Mouse (Mus musculus) limb, embryonic 14.5 days (tissue): ENCODE measurements around the gene E030018B13Rik. TPM values are rescaled to one million over a fixed set of nuclear protein-coding genes. Genes with fewer than 3 reads are reported as not detected.
A peak's percentile ranks its signal among the peaks of the same experiment; 100 is the strongest.

ENCODE experiments used
- ATAC-seq: fragments of 200-750 bp; cut with Nextera tagmentation; 2 replicates; pipeline ENCODE4 v1.8.0; 2017; ENCODE audit warnings: low read depth, moderate number of reproducible peaks, moderate TSS enrichment; ENCODE audit not compliant: low FRiP score
- DNase-seq: peaks from one replicate; pipeline ENCODE4 v3.0.0-alpha.2; 2015; ENCODE audit warnings: low spot score
- H3K27ac ChIP-seq: fragments of 300-500 bp; sonication (generic); replicated peaks from 2 replicates; pipeline ENCODE4 v1.5.1; 2014; ENCODE audit warnings: low read depth, mild to moderate bottlenecking, low read length, moderate library complexity, mixed read lengths
- H3K27me3 ChIP-seq: fragments of 300-500 bp; sonication (generic); 2 replicates; pipeline ENCODE4 v1.6.1; 2014; ENCODE audit warnings: low read length, mixed read lengths; ENCODE audit not compliant: control insufficient read depth, insufficient read depth
- H3K36me3 ChIP-seq: fragments of 300-500 bp; sonication (generic); 2 replicates; pipeline ENCODE4 v1.6.1; 2014; ENCODE audit warnings: mild to moderate bottlenecking, low read length, moderate library complexity, mixed read lengths; ENCODE audit not compliant: control insufficient read depth, insufficient read depth
- H3K4me1 ChIP-seq: fragments of 300-500 bp; sonication (generic); 2 replicates; pipeline ENCODE4 v1.6.1; 2014; ENCODE audit warnings: antibody characterized with exemption, low read length, mixed read lengths; ENCODE audit not compliant: control insufficient read depth, insufficient read depth
- H3K4me2 ChIP-seq: fragments of 300-500 bp; sonication (generic); replicated peaks from 2 replicates; pipeline ENCODE4 v1.6.1; 2014; ENCODE audit warnings: low read depth, mild to moderate bottlenecking, low read length, moderate library complexity; ENCODE audit not compliant: severe bottlenecking
- H3K4me3 ChIP-seq: fragments of 300-500 bp; sonication (generic); replicated peaks from 2 replicates; pipeline ENCODE4 v1.5.1; 2014; ENCODE audit warnings: low read length
- H3K9ac ChIP-seq: fragments of 300-500 bp; sonication (generic); 2 replicates; pipeline ENCODE4 v1.6.1; 2014; ENCODE audit warnings: mild to moderate bottlenecking, low read depth, low read length, moderate library complexity; ENCODE audit not compliant: severe bottlenecking
- H3K9me3 ChIP-seq: fragments of 300-500 bp; sonication (generic); 2 replicates; pipeline ENCODE4 v1.6.1; 2016; ENCODE audit warnings: low read length; ENCODE audit not compliant: control insufficient read depth
- POLR2A ChIP-seq: fragments of 200-500 bp; IDR thresholded peaks from 2 replicates; pipeline ENCODE4 v1.8.0; 2012; ENCODE audit warnings: inconsistent platforms, mild to moderate bottlenecking, moderate library complexity, borderline replicate concordance; ENCODE audit not compliant: insufficient read depth, insufficient read length; ENCODE audit errors: extremely low read depth
- WGBS: fragments of 180-500 bp; shearing (Covaris S2); extraction: QIAGEN DNeasy Blood & Tissue Kit; methylation state at CpG from one replicate; pipeline ENCODE4 v1.1.7; 2014; 5-methylcytosine and 5-hydroxymethylcytosine counted together
- polyA plus RNA-seq, 2 experiments: library from polyadenylated mRNA; depleted of rRNA in 1 of 2; stranded (reverse) in 1 of 2; unstranded in 1 of 2; fragments of >200 nt; fragmentation: Nextera tagmentation in 1 of 2; extraction: Ambion mirVana in 1 of 2; gene quantifications; 2 replicates each; pipeline versions ENCODE4 v1.2.1 to v1.2.3; 2012 to 2014

Gene E030018B13Rik
- polyA plus RNA-seq, 2 experiments: not detected

DNA sequence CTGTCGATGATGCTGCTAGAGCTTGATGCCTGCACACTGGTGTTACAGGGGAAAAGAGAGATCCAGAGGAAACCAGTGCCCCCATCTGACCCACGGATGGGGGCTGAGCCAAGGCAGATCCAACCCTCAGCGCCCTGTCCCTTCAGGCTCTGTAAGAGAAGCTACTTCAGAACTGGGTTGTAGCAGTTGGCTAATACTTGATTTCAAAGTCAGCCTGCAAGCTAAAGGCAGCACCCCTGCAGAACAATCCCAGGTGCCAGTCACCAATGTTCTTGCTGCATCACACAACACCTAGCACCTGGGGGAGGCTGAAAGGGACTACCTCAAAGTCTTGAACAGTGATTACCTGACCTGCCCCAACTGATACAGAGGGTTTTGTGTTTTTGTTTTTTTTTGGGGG lies 14.7 kb upstream of the E030018B13Rik start:
- Histone ChIP-seq H3K27me3 (no peaks in the 10 kb centered on the region), H3K4me2 (no peak overlapping the region), H3K27ac (no peak overlapping the region), H3K9ac (no peak overlapping the region), H3K4me1 (peaks cover 10% of the 10 kb centered on the region), H3K9me3 (no peaks in the 10 kb centered on the region), H3K4me3 (no peak overlapping the region), H3K36me3 (no peaks in the 10 kb centered on the region)
- 70% methylated on average over 3 of the region's 3 CpGs for WGBS
- TF ChIP-seq POLR2A: no peak
- DNase-seq (no peak), ATAC-seq (no peak)

DNA sequence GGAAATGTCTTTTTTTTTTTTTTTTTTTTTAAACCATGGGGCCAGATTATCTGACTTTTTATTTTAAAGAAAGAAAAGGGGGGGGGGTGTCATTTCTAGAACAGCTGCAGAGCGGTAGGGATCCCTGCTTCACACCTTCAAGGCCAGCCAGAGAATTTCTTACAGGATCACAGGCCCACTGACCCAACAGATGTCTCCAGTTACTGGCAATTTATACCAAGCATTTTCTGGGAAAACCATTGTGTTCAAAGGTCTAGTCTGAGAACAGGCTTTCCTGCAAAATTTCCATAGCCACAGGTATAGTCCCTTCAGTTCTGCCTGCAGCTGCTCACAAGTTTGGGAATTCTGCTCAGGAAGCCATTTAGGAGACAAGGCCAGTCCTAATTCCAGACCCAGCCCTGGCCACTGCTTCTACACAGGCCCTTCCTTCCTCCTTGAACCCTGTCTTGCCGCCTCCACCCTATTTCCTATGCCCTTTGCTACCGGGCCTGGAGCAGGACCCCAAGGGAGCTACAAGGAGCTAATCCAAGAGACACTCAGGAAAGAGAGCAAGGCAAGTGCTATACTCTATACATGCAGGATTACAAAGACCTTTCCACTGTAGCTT lies 13.9 kb upstream of the E030018B13Rik start:
- no peak overlapping the region for H3K4me3 ChIP-seq
- WGBS: 22% methylated on average over 3 of the region's 3 CpGs
- no peak for TF ChIP-seq POLR2A
- peak overlapping the region; percentile 63 for H3K27ac ChIP-seq
- H3K4me1 ChIP-seq: peaks cover 4% of the 10 kb centered on the region
- H3K9me3 ChIP-seq: no peaks in the 10 kb centered on the region
- DNase-seq (no peak), ATAC-seq (no peak)
- no peaks in the 10 kb centered on the region for H3K27me3 ChIP-seq
- H3K36me3 ChIP-seq: no peaks in the 10 kb centered on the region
- no peak overlapping the region for H3K4me2 ChIP-seq
- no peak overlapping the region for H3K9ac ChIP-seq

DNA sequence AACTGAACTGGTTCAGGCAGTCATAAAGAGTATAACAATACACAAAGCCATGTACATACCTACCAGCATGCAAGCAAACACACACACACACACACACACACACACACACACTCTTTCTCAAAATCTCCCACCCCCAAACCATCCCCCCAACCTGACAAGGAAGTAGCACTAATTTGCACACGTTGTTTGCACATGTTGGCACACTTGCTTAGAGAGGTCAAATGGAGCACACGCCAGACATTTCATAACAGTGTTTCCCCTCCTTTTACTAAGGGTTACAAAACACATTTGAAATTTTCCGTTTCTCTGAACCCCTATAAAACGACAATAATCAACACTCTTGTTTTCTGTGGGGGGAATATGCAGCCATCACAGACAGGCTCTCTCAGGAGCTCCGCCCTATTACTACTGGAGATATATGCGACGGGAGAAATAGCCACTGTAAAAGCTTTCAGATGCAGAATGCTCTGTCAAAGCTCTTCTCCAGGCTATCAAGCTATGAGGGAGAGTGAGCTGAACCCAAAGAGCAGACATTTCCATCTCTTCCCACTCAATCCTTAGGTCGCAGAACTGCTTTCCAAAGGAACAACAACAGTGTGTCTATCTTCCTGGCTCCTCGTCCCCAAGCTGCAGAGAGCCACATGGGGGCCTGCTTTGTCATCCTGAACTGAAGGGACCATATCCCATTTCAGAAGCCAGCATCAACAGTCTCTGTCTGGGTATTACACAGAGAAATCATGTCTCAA lies 12.8 kb upstream of the E030018B13Rik start:
- ATAC-seq: no peak
- H3K9ac ChIP-seq: no peak overlapping the region
- peaks cover 11% of the 10 kb centered on the region for H3K4me1 ChIP-seq
- H3K27me3 ChIP-seq: no peaks in the 10 kb centered on the region
- no peak overlapping the region for H3K4me2 ChIP-seq
- TF ChIP-seq POLR2A: no peak
- H3K9me3 ChIP-seq: no peaks in the 10 kb centered on the region
- H3K36me3 ChIP-seq: no peaks in the 10 kb centered on the region
- no peak overlapping the region for H3K4me3 ChIP-seq
- WGBS: 49% methylated on average over 9 of the region's 9 CpGs
- DNase-seq: no peak
- H3K27ac ChIP-seq: peak overlapping the region; percentile 63; the same call in 1 of the 2 replicates

DNA sequence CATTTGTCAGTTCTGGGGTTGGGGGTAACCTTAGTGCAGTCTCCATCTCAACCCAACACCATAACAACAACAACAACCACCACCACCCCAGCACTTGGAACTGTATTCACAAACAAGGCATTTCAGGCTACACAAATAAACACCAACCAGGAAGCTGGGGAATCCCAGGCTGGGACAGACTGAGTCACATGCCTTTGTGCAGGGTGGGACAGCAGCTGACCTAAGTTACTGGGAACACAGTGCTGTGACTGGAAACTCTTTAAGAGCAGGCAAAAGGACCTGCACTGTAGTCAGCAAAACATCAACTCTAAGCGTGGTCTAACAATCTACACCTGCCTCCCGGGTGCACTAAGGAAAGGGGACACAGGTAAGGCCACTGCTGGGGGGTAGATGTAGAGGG lies 11.5 kb upstream of the E030018B13Rik start:
- DNase-seq (no peak), ATAC-seq (no peak)
- Histone ChIP-seq H3K27ac (no peak overlapping the region), H3K4me2 (no peak overlapping the region), H3K27me3 (no peaks in the 10 kb centered on the region), H3K9ac (no peak overlapping the region), H3K36me3 (no peaks in the 10 kb centered on the region), H3K4me3 (no peak overlapping the region), H3K9me3 (no peaks in the 10 kb centered on the region), H3K4me1 (peaks cover 17% of the 10 kb centered on the region)
- WGBS: 90% methylated on average over 2 of the region's 2 CpGs
- no peak for TF ChIP-seq POLR2A

DNA sequence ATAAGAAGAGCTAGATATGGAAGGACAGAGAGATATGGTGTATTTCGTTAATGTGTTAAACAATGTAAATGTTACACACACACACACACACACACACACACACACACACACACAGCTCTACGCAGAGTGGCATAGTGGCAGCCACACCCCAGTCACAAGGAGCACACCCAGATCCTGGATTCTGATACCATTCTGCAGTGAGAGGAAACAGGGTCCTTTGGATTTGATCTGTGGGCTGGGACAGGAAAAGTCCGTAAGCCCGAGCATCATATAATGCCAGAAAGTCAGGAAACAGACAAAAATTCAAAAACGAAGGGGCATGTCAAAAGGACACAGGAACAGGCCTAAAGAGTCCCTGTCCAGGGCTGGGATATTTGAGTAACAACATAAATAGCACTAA lies 11.0 kb upstream of the E030018B13Rik start:
- DNase-seq (no peak), ATAC-seq (no peak)
- H3K4me2 ChIP-seq: no peak overlapping the region
- no peaks in the 10 kb centered on the region for H3K27me3 ChIP-seq
- H3K9ac ChIP-seq: no peak overlapping the region
- no peak for TF ChIP-seq POLR2A
- no peaks in the 10 kb centered on the region for H3K9me3 ChIP-seq
- no peak overlapping the region for H3K4me3 ChIP-seq
- no peaks in the 10 kb centered on the region for H3K36me3 ChIP-seq
- WGBS: 87% methylated on average over 5 of the region's 5 CpGs
- peaks cover 21% of the 10 kb centered on the region for H3K4me1 ChIP-seq
- no peak overlapping the region for H3K27ac ChIP-seq
